Mouse (Mus musculus) stomach, postnatal 0 days (tissue): ENCODE results near the gene Hmgb2.

Source experiments
- CTCF ChIP-seq: IDR thresholded peaks from 2 replicates; pipeline ENCODE4 v1.5.1; 2016; ENCODE audit warnings: antibody characterized with exemption, low read depth, mild to moderate bottlenecking, moderate library complexity
- EP300 ChIP-seq: optimal IDR thresholded peaks from 2 replicates; pipeline ENCODE3; 2016; ENCODE audit warnings: antibody characterized with exemption

- TF ChIP-seq CTCF (no peak), EP300 (no peak)
Measured at GRCm38 (mm10) chr8:57538601-57539000, 26.9 kb downstream of the Hmgb2 start.
